Mouse (Mus musculus): ENCODE data around the gene Tbc1d4.

- no peak for TF ChIP-seq MAZ (IDR thresholded peaks at IDR 0.05; ENCODE audit: low read depth, low read length)
- no peak for TF ChIP-seq HCFC1 (IDR thresholded peaks at IDR 0.05; ENCODE audit: low read depth, low read length)
- no peak for TF ChIP-seq POLR2A (IDR thresholded peaks at IDR 0.05; ENCODE audit: control insufficient read depth in 1 of 2, insufficient read depth in 1 of 2, low read depth in 1 of 2, low read length in 2 of 2, poor library complexity in 1 of 2)
- TF ChIP-seq CTCF (IDR thresholded peaks at IDR 0.05 in 2 of 3, conservative IDR thresholded peaks at IDR 0.05 in 1 of 3; ENCODE audit: control insufficient read depth in 1 of 3, insufficient read depth in 1 of 3, low read depth in 2 of 3, low read length in 3 of 3, poor library complexity in 1 of 3, severe bottlenecking in 1 of 3), result no peak
- TF ChIP-seq MAFK (IDR thresholded peaks at IDR 0.05; ENCODE audit: borderline replicate concordance, low read depth, low read length), result no peak
- TF ChIP-seq EP300 (IDR thresholded peaks at IDR 0.05; ENCODE audit: low read depth in 1 of 2, low read length in 2 of 2), result no peak
- TF ChIP-seq ETS1 (IDR thresholded peaks at IDR 0.05; ENCODE audit: low read depth, low read length), result no peak
- no peak for TF ChIP-seq SIN3A (IDR thresholded peaks at IDR 0.05; ENCODE audit: low read length)
- TF ChIP-seq TBP (IDR thresholded peaks at IDR 0.05; ENCODE audit: low read depth, low read length), result no peak
- TF ChIP-seq MEF2A (IDR thresholded peaks at IDR 0.05; ENCODE audit: extremely low read depth, insufficient replicate concordance, low read depth, low read length, poor library complexity, severe bottlenecking), result no peak
- TF ChIP-seq UBTF (IDR thresholded peaks at IDR 0.05; ENCODE audit: borderline replicate concordance, insufficient read depth, low read depth, low read length), result no peak
These were observed 47.7 kb downstream of the Tbc1d4 start for GRCm38 (mm10) chr14:101561251-101561701.

Data from MEL (cell line).